Mouse (Mus musculus) forebrain, embryonic 14.5 days (tissue): Measurements from ENCODE around the gene Bloc1s3. TPM values are rescaled to one million over a fixed set of nuclear protein-coding genes. Genes with fewer than 3 reads are reported as not detected.

Source experiments
- ATAC-seq: fragments of 200-750 bp; cut with Nextera tagmentation; 2 replicates; pipeline ENCODE4 v1.8.0; 2017; ENCODE audit warnings: mild to moderate bottlenecking, moderate library complexity
- DNase-seq: peaks from one replicate; pipeline ENCODE4 v3.0.0-alpha.2; 2015; ENCODE audit warnings: low spot score
- H3K27ac ChIP-seq: fragments of 300-500 bp; sonication (generic); 2 replicates; pipeline ENCODE4 v1.5.1; 2014; ENCODE audit warnings: low read depth, mild to moderate bottlenecking, control low read depth, low read length, moderate library complexity
- H3K27me3 ChIP-seq: fragments of 300-500 bp; sonication (generic); replicated peaks from 2 replicates; pipeline ENCODE4 v1.6.1; 2014; ENCODE audit warnings: low read length, control low read depth, mixed read lengths; ENCODE audit not compliant: control insufficient read depth, insufficient read depth
- H3K36me3 ChIP-seq: fragments of 300-500 bp; sonication (generic); 2 replicates; pipeline ENCODE4 v1.6.1; 2014; ENCODE audit warnings: low read length, control low read depth; ENCODE audit not compliant: control insufficient read depth, insufficient read depth
- H3K4me1 ChIP-seq: fragments of 300-500 bp; sonication (generic); 2 replicates; pipeline ENCODE4 v1.6.1; 2014; ENCODE audit warnings: antibody characterized with exemption, low read length, control low read depth; ENCODE audit not compliant: control insufficient read depth, insufficient read depth
- H3K4me2 ChIP-seq: fragments of 300-500 bp; sonication (generic); 2 replicates; pipeline ENCODE4 v1.6.1; 2014; ENCODE audit warnings: mild to moderate bottlenecking, control low read depth, low read length
- H3K4me3 ChIP-seq: fragments of 300-500 bp; sonication (generic); 2 replicates; pipeline ENCODE4 v1.5.1; 2014; ENCODE audit warnings: low read depth, low read length, control low read depth
- H3K9ac ChIP-seq: fragments of 300-500 bp; sonication (generic); 2 replicates; pipeline ENCODE4 v1.6.1; 2014; ENCODE audit warnings: mild to moderate bottlenecking, low read length, control low read depth, moderate library complexity
- H3K9me3 ChIP-seq: fragments of 300-500 bp; sonication (generic); replicated peaks from 2 replicates; pipeline ENCODE4 v1.6.1; 2016; ENCODE audit warnings: low read length, control low read depth, mixed read lengths; ENCODE audit not compliant: control insufficient read depth
- WGBS: fragments of 180-500 bp; shearing (Covaris S2); extraction: QIAGEN DNeasy Blood & Tissue Kit; methylation state at CpG from one replicate; pipeline ENCODE4 v1.1.7; 2014; 5-methylcytosine and 5-hydroxymethylcytosine counted together
- polyA plus RNA-seq: library from polyadenylated mRNA; unstranded; fragments of >200 nt; fragmentation: Nextera tagmentation; extraction: Ambion mirVana; gene quantifications from 2 replicates; pipeline ENCODE4 v1.2.1, GENCODE M21; 2014

The Bloc1s3 gene
- polyA plus RNA-seq = 2.1 and 2.3 TPM in 2 replicates

GRCm38 (mm10) chr7:19508150-19508923, at the start of gene Bloc1s3, which contains the start of gene Trappc6a:
Gene Bloc1s3 (minus strand): TSS chr7:19508367.
Gene Trappc6a (plus strand): TSS chr7:19508395.
- DNase-seq (peak; percentile 97), ATAC-seq (peak; percentile 96)
- H3K36me3 ChIP-seq = no peaks in the 10 kb centered on the region
- peak within 1 kb of the TSS; percentile 81 for H3K27ac ChIP-seq
- peak within 1 kb of the TSS; percentile 83 for H3K4me3 ChIP-seq
- under 1% methylated on average over 56 of the region's 56 CpGs for WGBS
- no peaks in the 10 kb centered on the region for H3K9me3 ChIP-seq
- H3K27me3 ChIP-seq = no peaks in the 10 kb centered on the region
- peak within 1 kb of the TSS; percentile 93 for H3K4me2 ChIP-seq
- H3K9ac ChIP-seq = peak within 1 kb of the TSS; percentile 84
- H3K4me1 ChIP-seq = peaks cover 10% of the 10 kb centered on the region

- Histone ChIP-seq H3K27me3 (no peaks in the 10 kb centered on the region), H3K4me1 (peaks cover 19% of the 10 kb centered on the region), H3K4me2 (no peak overlapping the region), H3K27ac (no peak overlapping the region), H3K36me3 (peaks cover 27% of the 10 kb centered on the region), H3K9ac (no peak overlapping the region), H3K4me3 (no peak overlapping the region), H3K9me3 (no peaks in the 10 kb centered on the region)
- DNase-seq (no peak), ATAC-seq (no peak)
- WGBS = 92% methylated on average over 2 of the region's 2 CpGs
Measured at GRCm38 (mm10) chr7:19557086-19557485, 48.9 kb upstream of the Bloc1s3 start.

GRCm38 (mm10) chr7:19554168-19554567, 46.0 kb upstream of the Bloc1s3 start:
- Histone ChIP-seq H3K4me3 (no peak overlapping the region), H3K27me3 (no peaks in the 10 kb centered on the region), H3K36me3 (peaks cover 27% of the 10 kb centered on the region), H3K27ac (no peak overlapping the region), H3K9me3 (no peaks in the 10 kb centered on the region), H3K4me1 (peaks cover 2% of the 10 kb centered on the region; the same call in 1 of the 2 replicates), H3K4me2 (no peak overlapping the region), H3K9ac (no peak overlapping the region; the same call in 1 of the 2 replicates)
- no peak for ATAC-seq
- DNase-seq = no peak
- 81% methylated on average over 1 of the region's 1 CpGs for WGBS

GRCm38 (mm10) chr7:19552443-19552842, 44.3 kb upstream of the Bloc1s3 start:
- ATAC-seq (no peak), DNase-seq (no peak)

GRCm38 (mm10) chr7:19551634-19552033, 43.5 kb upstream of the Bloc1s3 start:
- no peaks in the 10 kb centered on the region for H3K9me3 ChIP-seq
- H3K27me3 ChIP-seq = no peaks in the 10 kb centered on the region
- no peak overlapping the region for H3K4me2 ChIP-seq
- H3K4me3 ChIP-seq = no peak overlapping the region
- H3K9ac ChIP-seq = no peak overlapping the region
- H3K36me3 ChIP-seq = peaks cover 19% of the 10 kb centered on the region
- no peaks in the 10 kb centered on the region for H3K4me1 ChIP-seq
- DNase-seq = no peak
- WGBS = 92% methylated on average over 5 of the region's 5 CpGs
- ATAC-seq = no peak
- no peak overlapping the region for H3K27ac ChIP-seq

More at GRCm38 (mm10) chr7:19552443-19552842, 44.3 kb upstream of the Bloc1s3 start:
- Histone ChIP-seq H3K4me1 (no peaks in the 10 kb centered on the region), H3K4me3 (no peak overlapping the region), H3K27ac (no peak overlapping the region), H3K27me3 (no peaks in the 10 kb centered on the region), H3K4me2 (no peak overlapping the region), H3K9ac (no peak overlapping the region), H3K36me3 (peaks cover 23% of the 10 kb centered on the region), H3K9me3 (no peaks in the 10 kb centered on the region)
- 92% methylated on average over 2 of the region's 2 CpGs for WGBS

- Histone ChIP-seq H3K4me3 (no peak overlapping the region), H3K36me3 (peaks cover 11% of the 10 kb centered on the region; the same call in 1 of the 2 replicates), H3K27ac (no peak overlapping the region), H3K4me1 (no peaks in the 10 kb centered on the region), H3K9ac (no peak overlapping the region), H3K27me3 (no peaks in the 10 kb centered on the region), H3K4me2 (no peak overlapping the region), H3K9me3 (no peaks in the 10 kb centered on the region)
- ATAC-seq (no peak), DNase-seq (no peak)
- 93% methylated on average over 10 of the region's 10 CpGs for WGBS
Measured at GRCm38 (mm10) chr7:19549394-19549793, 41.2 kb upstream of the Bloc1s3 start.

GRCm38 (mm10) chr7:19547344-19547969, 39.3 kb upstream of the Bloc1s3 start:
- 71% methylated on average over 2 of the region's 2 CpGs for WGBS
- no peak for ATAC-seq
- H3K4me1 ChIP-seq = peaks cover 2% of the 10 kb centered on the region
- H3K27me3 ChIP-seq = no peaks in the 10 kb centered on the region
- H3K4me3 ChIP-seq = no peak overlapping the region
- H3K9ac ChIP-seq = no peak overlapping the region
- no peaks in the 10 kb centered on the region for H3K36me3 ChIP-seq
- DNase-seq = no peak
- no peak overlapping the region for H3K4me2 ChIP-seq
- H3K9me3 ChIP-seq = no peaks in the 10 kb centered on the region
- H3K27ac ChIP-seq = no peak overlapping the region

GRCm38 (mm10) chr7:19546007-19546406, 37.8 kb upstream of the Bloc1s3 start:
- DNase-seq (no peak), ATAC-seq (no peak)
- Histone ChIP-seq H3K36me3 (no peaks in the 10 kb centered on the region), H3K27ac (no peak overlapping the region), H3K9me3 (no peaks in the 10 kb centered on the region), H3K4me2 (no peak overlapping the region), H3K9ac (no peak overlapping the region), H3K4me1 (peaks cover 16% of the 10 kb centered on the region), H3K4me3 (no peak overlapping the region), H3K27me3 (no peaks in the 10 kb centered on the region)
- 61% methylated on average over 3 of the region's 3 CpGs for whole genome bisulfite sequencing

GRCm38 (mm10) chr7:19543584-19543983, 35.4 kb upstream of the Bloc1s3 start:
- Histone ChIP-seq H3K4me3 (no peak overlapping the region), H3K9ac (no peak overlapping the region), H3K27me3 (no peaks in the 10 kb centered on the region), H3K27ac (no peak overlapping the region), H3K4me2 (no peak overlapping the region), H3K9me3 (no peaks in the 10 kb centered on the region), H3K36me3 (no peaks in the 10 kb centered on the region), H3K4me1 (peaks cover 16% of the 10 kb centered on the region)
- DNase-seq (no peak), ATAC-seq (no peak)
- WGBS = 57% methylated on average over 6 of the region's 6 CpGs
